Mouse (Mus musculus) common myeloid progenitor, adult 5-6 weeks (primary cell): ENCODE data around the gene Cdkal1. TPM values are rescaled to one million over a fixed set of nuclear protein-coding genes. Genes with fewer than 3 reads are reported as not detected.
A peak's percentile ranks its signal among the peaks of the same experiment; 100 is the strongest.

Experiments
- ATAC-seq: replicated peaks from 2 replicates; pipeline ENCODE4 v1.8.0; 2016; ENCODE audit warnings: low read depth, mild to moderate bottlenecking, moderate TSS enrichment, inconsistent platforms; ENCODE audit not compliant: poor library complexity, severe bottlenecking
- total RNA-seq: library from RNA; stranded (forward); fragments of 200-1000, 187-1606 nt; gene quantifications from 2 replicates; pipeline ENCODE4 v1.2.3, GENCODE M21; 2017

Cdkal1 gene
- total RNA-seq, 1 experiment from 2014 or later = 62.7 TPM

DNA sequence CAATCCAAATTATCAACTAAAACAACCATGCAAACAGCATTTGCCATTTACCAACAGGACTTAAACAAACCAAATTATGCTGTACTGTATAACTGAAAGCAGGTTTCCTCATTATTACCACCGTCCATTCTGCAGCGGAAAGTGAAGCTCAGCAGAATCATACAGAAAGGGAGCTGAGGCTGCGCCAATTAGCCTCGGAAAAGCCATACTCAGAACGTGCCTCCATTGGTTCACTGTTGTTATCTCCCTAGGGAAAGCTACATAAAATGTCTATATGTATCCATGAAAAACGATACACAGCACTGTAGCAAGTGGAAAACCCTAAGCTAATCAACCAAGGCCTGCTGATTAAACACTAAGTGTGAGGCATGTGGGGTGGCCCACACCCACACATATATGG, 130.6 kb downstream of the Cdkal1 start:
- ATAC-seq = no peak

- ATAC-seq = 0 out of 2 replicates have a peak, but pooled peaks have one; percentile 27
Measured at GRCm38 (mm10) chr13:29723150-29723549, 132.3 kb downstream of the Cdkal1 start.

DNA sequence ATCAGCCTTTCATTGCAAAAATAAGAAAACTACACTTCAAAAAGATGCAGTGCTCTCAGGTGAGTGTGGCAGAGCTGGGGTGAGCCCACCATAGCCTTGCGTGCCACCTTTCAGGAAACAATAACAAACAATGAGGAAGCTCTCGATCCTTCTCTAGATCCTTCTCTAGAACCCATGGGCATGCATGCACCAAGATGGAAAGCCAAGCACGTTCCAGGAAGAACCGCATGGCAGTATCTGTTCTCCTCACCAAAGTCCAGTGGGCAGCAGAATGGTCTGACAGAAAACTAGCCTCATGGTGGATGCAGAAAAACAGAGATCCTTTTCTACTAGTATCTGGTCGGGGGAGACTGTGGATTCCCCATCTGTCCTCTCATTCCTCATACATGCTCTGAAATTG, 134.3 kb downstream of the Cdkal1 start:
- no peak for ATAC-seq

DNA sequence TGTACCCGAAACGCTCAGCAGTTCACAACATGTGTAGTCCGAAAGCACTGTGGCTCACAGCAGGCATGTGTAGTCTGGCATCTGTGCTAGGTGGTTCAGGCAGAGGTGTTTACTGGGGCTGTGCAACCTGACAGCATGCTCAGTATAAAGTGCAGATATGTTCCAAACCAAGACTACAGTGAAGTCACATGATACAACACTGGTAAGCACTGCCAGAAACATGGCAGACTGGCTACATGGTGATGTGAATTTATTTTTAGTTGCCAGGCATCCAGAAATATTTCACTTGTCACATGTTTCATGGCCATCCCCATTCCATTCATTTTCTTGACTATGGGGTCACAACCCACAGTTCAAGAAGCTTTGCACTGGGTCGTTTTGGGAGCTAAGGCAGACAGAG, 138.9 kb downstream of the Cdkal1 start:
- ATAC-seq = no peak

DNA sequence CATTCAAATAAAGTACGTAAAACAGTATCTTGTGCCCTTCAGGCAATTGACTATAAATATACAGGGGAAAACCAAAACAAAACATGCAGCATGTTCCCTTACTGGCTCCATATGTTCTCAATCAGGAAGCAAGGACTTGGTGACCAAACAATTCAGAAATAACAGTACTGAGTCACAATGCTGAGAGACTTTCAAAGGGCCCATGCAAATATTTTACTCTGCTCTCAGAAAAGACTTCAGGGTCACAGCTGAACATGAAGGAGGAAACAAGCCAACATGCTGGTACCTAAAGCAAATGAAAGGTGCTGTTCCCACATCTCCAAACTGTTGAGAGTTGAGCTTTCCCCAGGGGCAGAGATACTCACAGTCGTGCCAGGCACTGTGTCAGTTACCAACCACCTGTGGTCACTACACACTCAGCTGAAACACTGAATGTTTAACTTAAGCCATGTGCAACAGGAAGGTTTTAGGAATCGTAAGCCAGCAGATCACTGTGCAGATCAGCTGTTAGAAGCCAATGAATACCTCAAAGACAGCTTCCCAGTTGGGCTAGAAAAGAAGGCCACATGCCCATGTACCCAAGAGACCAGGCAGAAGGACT, 140.1 kb downstream of the Cdkal1 start:
- no peak for ATAC-seq

DNA sequence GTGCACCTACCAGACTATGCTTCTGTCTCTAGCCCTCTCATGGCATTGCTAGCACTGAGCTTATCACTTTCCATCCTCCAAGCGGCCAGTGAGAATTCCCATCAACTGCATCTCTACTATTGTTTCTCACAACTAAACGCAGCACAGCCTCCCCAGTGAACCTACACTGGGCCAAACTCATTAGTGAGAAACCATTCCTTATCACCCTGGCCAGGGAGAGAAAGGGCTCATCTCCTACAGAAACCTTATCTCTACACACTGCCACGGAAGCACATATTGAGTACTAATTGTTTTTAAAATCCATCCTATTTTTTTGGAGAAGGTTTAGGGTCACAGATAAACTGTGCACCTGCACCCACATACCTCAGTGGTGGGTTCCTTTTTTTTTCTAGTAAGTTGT, 147.9 kb downstream of the Cdkal1 start:
- ATAC-seq = no peak

- no peak for ATAC-seq
Measured at GRCm38 (mm10) chr13:29701400-29701799, 154.1 kb downstream of the Cdkal1 start.

- no peak for ATAC-seq
Measured at GRCm38 (mm10) chr13:29699896-29700295, 155.6 kb downstream of the Cdkal1 start.

- ATAC-seq = no peak
Measured at GRCm38 (mm10) chr13:29698307-29698985, 157.0 kb downstream of the Cdkal1 start.

GRCm38 (mm10) chr13:29697230-29697629, 158.2 kb downstream of the Cdkal1 start:
- ATAC-seq = no peak

GRCm38 (mm10) chr13:29690734-29691133, 164.7 kb downstream of the Cdkal1 start:
- no peak for ATAC-seq

GRCm38 (mm10) chr13:29688851-29689250, 166.6 kb downstream of the Cdkal1 start:
- no peak for ATAC-seq

GRCm38 (mm10) chr13:29687872-29688271, 167.6 kb downstream of the Cdkal1 start:
- ATAC-seq = no peak

DNA sequence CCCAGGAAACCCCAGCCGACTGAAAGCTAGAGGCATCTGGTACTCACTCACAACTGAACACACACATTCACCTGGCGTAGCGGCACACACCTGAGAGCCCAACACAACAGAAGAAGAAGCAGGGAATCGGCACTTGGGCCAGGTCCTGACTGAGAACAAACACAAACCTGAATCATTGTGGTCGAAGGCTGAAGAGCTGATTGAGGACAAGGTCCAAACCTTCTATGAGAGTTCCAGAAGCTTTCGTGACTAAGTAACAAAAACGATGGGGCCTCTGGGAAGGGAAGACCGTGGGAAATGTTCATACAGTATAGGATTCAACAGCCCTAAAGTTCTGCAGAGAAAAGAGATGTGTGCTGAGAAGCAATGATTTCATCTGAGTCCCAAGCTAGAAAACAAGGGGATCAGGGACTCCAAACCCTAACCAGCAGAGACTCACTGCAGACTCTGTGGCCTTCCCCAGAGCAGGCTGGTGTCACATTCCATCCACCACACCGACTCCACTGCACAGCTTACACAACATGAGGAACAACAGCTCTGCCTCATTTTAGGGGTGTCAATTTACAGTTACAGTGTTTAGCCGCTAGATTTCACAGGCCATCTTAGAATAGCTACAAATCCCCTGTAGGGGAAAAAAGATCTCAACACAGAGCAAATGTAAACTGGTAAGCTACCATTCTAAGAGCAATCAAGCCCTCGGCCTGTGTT, 175.8 kb downstream of the Cdkal1 start:
- no peak for ATAC-seq

DNA sequence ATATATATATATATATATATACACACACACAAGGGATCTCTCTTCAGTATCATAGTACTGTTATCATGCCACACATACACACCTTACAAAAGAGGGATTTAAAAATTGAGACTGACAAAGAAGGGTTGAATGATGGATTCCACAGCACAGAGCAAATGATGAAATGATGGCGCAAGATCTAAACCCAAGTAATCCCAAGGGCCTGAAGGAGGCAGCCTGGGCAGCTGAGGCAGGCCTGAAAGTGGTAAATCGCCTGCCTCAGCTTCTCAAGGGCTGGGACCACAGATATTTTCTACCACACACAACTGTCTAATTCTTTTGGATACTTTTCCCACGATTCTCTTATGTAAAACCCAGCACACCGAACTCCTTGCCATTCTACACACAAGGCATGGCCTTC, 177.9 kb downstream of the Cdkal1 start:
- no peak for ATAC-seq

- ATAC-seq = no peak
Measured at GRCm38 (mm10) chr13:29670626-29671025, 184.8 kb downstream of the Cdkal1 start.

GRCm38 (mm10) chr13:29663908-29664307, 191.6 kb downstream of the Cdkal1 start:
- ATAC-seq = peak; percentile 96

DNA sequence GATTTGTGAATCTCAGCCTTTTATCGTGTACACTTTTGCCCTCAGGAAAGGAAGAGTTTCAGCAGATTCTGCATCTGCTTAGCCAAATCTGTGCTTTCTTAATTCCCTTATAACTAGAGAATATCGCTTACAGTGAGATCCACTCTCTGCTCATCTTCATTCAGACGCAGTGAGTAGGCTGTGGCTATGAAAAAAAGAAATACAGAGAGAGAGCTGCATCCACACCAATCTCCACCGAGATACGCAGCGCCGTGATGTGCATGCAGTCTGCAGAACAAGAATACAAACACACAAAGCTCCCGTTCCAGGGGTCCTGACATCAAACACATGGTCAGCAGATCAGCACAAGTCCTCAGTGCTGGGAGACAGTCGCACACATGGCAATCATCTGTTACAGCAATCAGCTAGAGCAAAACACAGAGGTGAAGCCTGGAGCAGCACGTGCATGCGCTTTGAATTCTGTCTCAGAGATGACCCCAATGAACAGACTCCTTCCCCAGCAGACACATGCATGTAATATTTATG, 199.6 kb downstream of the Cdkal1 start:
- ATAC-seq = no peak

- ATAC-seq = no peak
Measured at GRCm38 (mm10) chr13:29653407-29653806, 202.1 kb downstream of the Cdkal1 start.

DNA sequence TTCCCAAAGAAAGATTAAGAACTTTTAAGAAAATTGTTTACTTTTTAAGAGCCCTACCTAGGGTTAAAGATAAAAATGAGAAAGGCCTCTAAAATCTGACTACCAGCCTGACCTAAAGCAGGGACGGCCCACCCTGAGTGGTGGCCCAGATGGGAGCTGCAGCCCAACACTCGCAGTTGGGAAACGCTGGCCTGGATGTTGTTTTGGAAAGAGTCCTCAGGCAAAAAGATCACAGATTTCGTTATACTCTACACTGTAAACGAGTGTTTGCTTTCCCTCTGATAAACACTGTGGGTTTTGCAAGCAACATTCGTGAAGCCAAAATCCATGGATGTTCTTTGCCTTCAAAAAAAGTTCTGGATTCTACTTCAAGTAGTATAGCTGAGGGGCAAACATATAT, 202.7 kb downstream of the Cdkal1 start:
- no peak for ATAC-seq

- peak; percentile 73 for ATAC-seq
Measured at GRCm38 (mm10) chr13:29650576-29651236, 204.8 kb downstream of the Cdkal1 start.
